Mouse (Mus musculus) liver, embryonic 14.5 days (tissue): Measurements from ENCODE around the gene Gabbr2. TPM values are rescaled to one million over a fixed set of nuclear protein-coding genes. Genes with fewer than 3 reads are reported as not detected.

Experiments used
- ATAC-seq: fragments of 200-750 bp; cut with Nextera tagmentation; 2 replicates; pipeline ENCODE4 v1.8.0; 2017; ENCODE audit warnings: moderate number of reproducible peaks, mild to moderate bottlenecking, moderate library complexity; ENCODE audit not compliant: insufficient read depth
- DNase-seq, 3 experiments: peaks; one replicate each; pipeline ENCODE4 v3.0.0-alpha.2; 2012 to 2013; ENCODE audit warnings: low read depth in 3 of 3, low spot score in 3 of 3
- H3K27ac ChIP-seq: fragments of 300-500 bp; sonication (generic); 2 replicates; pipeline ENCODE4 v1.5.1; 2014; ENCODE audit warnings: moderate library complexity, mild to moderate bottlenecking, control low read depth, inconsistent platforms
- H3K27me3 ChIP-seq: fragments of 300-500 bp; sonication (generic); 2 replicates; pipeline ENCODE4 v1.6.1; 2014; ENCODE audit warnings: mild to moderate bottlenecking, low read length, moderate library complexity; ENCODE audit not compliant: control insufficient read depth, insufficient read depth
- H3K36me3 ChIP-seq: fragments of 300-500 bp; sonication (generic); replicated peaks from 2 replicates; pipeline ENCODE4 v1.6.1; 2014; ENCODE audit warnings: low read depth; ENCODE audit not compliant: control insufficient read depth, insufficient read depth
- H3K4me1 ChIP-seq, 2 experiments: fragments of 200-500 bp in 1 of 2; fragments of 300-500 bp in 1 of 2; sonication (generic) in 1 of 2; replicated peaks; 2 replicates each; pipeline ENCODE4 v1.6.1; 2012 to 2014; ENCODE audit warnings: antibody characterized with exemption in 1 of 2, inconsistent platforms in 1 of 2, low read length in 1 of 2; ENCODE audit not compliant: control insufficient read depth in 2 of 2, insufficient read depth in 2 of 2
- H3K4me2 ChIP-seq: fragments of 300-500 bp; sonication (generic); 2 replicates; pipeline ENCODE4 v1.6.1; 2014; ENCODE audit warnings: low read depth, mild to moderate bottlenecking, control low read depth, moderate library complexity
- H3K4me3 ChIP-seq, 2 experiments: fragments of 200-500 bp in 1 of 2; fragments of 300-500 bp in 1 of 2; sonication (generic) in 1 of 2; 2 replicates each; pipeline ENCODE4 v1.5.1; 2012 to 2014; ENCODE audit warnings: low read depth in 2 of 2, low read length in 2 of 2, mild to moderate bottlenecking in 2 of 2, control low read depth in 1 of 2, inconsistent platforms in 1 of 2, moderate library complexity in 1 of 2; ENCODE audit not compliant: insufficient read depth in 1 of 2
- H3K9ac ChIP-seq: fragments of 300-500 bp; sonication (generic); replicated peaks from 2 replicates; pipeline ENCODE4 v1.6.1; 2014; ENCODE audit warnings: mild to moderate bottlenecking, control low read depth, moderate library complexity
- H3K9me3 ChIP-seq: fragments of 300-500 bp; sonication (generic); 2 replicates; pipeline ENCODE4 v1.6.1; 2016; ENCODE audit warnings: low read length, mixed read lengths; ENCODE audit not compliant: control insufficient read depth
- CTCF ChIP-seq: IDR thresholded peaks from 2 replicates; pipeline ENCODE4 v1.5.1; 2016; ENCODE audit warnings: antibody characterized with exemption, low read depth, control low read depth
- EP300 ChIP-seq: IDR thresholded peaks from 2 replicates; pipeline ENCODE4 v1.6.1; 2016; ENCODE audit warnings: antibody characterized with exemption, low read depth
- WGBS: fragments of 180-500 bp; shearing (Covaris S2); extraction: QIAGEN DNeasy Blood & Tissue Kit; methylation state at CpG from one replicate; pipeline ENCODE4 v1.1.7; 2014; ENCODE audit not compliant: insufficient replicate concordance; 5-methylcytosine and 5-hydroxymethylcytosine counted together
- polyA plus RNA-seq, 2 experiments: library from polyadenylated mRNA; depleted of rRNA in 1 of 2; stranded (reverse) in 1 of 2; unstranded in 1 of 2; fragments of >200 nt; fragmentation: Nextera tagmentation in 1 of 2; extraction: Ambion mirVana in 1 of 2; gene quantifications; 2 replicates each; pipeline versions ENCODE4 v1.2.1 to v1.2.3; 2012 to 2014

Gene Gabbr2
- polyA plus RNA-seq, 2 experiments: 0.07 TPM; not detected in 1

DNA sequence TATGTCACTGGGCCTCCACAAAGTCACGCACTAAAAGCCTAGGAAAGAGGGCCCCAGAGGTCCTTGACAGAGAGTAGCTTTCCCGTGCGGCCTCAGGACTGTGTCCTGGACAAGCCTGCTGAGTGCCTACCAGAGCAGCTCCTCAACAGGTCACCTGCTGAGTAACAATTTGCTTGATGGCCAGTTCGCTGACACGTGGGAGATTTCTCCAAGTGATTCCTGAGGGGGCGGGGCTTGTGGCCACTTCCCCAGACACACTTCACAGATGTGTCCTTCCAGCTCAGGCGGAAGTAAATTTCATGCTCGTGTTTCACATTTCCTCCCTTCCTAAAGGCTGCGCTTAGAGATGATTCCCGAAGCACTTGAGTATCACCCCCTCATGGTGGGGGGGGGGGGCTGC, 108.6 kb downstream of the Gabbr2 start:
- Histone ChIP-seq H3K27ac (no peak overlapping the region), H3K27me3 (no peaks in the 10 kb centered on the region; the same call in 1 of the 2 replicates), H3K4me3 (no peak overlapping the region), H3K9ac (no peak overlapping the region), H3K4me1 (no peaks in the 10 kb centered on the region), H3K36me3 (no peaks in the 10 kb centered on the region), H3K9me3 (no peaks in the 10 kb centered on the region), H3K4me2 (no peak overlapping the region)
- TF ChIP-seq EP300 (no peak), CTCF (no peak)
- ATAC-seq (no peak), DNase-seq (no peak)
- WGBS: 39% methylated on average over 10 of the region's 10 CpGs

DNA sequence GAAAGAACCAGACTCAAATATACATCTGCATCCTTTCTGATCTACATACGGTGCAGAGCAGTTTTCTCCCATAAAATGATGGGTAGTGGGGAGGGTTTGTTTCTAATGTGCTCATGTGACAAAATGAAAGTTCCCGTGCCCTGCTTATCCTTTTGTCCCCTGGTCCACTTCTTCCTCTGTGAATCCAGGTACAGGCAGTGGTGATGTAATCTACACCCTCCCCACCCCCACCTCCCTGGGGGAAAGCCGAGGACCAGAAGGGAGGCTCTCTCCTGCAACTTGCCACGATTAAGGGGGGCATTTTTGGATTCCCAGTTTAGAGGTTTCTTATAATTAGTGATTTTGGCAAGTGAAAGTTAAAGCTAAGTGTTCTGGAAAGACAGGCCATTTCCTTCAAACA, 110.4 kb downstream of the Gabbr2 start:
- Histone ChIP-seq H3K9ac (no peak overlapping the region), H3K27me3 (no peaks in the 10 kb centered on the region; the same call in 1 of the 2 replicates), H3K4me2 (no peak overlapping the region), H3K27ac (no peak overlapping the region), H3K36me3 (no peaks in the 10 kb centered on the region), H3K9me3 (no peaks in the 10 kb centered on the region), H3K4me3 (no peak overlapping the region), H3K4me1 (no peaks in the 10 kb centered on the region)
- 40% methylated on average over 4 of the region's 4 CpGs for WGBS
- TF ChIP-seq CTCF: no peak
- TF ChIP-seq EP300: no peak
- DNase-seq: no peak
- no peak for ATAC-seq

DNA sequence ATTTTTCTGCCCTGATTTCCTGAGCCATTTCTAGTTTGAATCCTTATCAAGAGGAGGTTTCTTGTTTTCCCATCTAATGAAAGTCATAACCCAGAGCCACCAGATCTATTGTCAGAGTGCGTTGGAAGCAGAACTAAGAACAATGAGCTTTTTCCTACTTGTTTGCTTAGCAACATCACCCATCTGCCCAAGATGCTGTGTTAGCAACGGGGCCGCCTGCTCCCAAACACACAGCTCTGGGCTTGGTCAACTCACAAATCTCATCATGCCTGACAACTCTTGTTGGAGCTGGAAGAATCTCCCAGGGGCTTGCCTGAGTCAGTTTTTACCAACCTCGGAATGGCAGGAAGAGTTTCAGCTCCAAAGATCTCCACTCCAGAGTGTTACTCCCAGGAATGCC, 111.7 kb downstream of the Gabbr2 start:
- Histone ChIP-seq H3K27me3 (no peaks in the 10 kb centered on the region; the same call in 1 of the 2 replicates), H3K4me3 (no peak overlapping the region), H3K4me2 (no peak overlapping the region), H3K9ac (no peak overlapping the region), H3K4me1 (no peaks in the 10 kb centered on the region), H3K9me3 (no peaks in the 10 kb centered on the region), H3K27ac (no peak overlapping the region), H3K36me3 (no peaks in the 10 kb centered on the region)
- ATAC-seq: no peak
- TF ChIP-seq EP300 (no peak), CTCF (no peak)
- DNase-seq: no peak
- 29% methylated on average over 4 of the region's 4 CpGs for WGBS

DNA sequence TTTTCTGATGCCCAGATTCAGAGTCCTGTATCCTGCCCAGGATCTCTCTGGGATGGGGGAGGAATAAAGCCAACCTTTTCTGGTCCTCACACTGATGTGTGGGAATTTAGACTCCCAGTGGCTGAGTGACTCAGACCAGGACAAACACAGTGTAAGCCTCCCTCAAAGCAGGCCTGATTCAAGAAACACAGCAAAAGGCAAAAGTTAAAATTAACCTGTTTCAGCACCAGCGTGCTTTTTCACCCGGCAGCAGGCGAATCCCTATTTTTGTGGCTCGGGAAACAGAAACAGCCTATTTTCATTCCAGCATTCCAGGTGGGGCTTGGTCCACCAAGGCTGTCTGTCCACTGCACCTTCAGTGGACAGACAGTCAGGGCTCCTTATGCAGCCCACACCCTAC, 118.9 kb downstream of the Gabbr2 start:
- TF ChIP-seq CTCF: no peak
- TF ChIP-seq EP300: no peak
- H3K9ac ChIP-seq: no peak overlapping the region
- H3K27me3 ChIP-seq: no peaks in the 10 kb centered on the region; the same call in 1 of the 2 replicates
- ATAC-seq (no peak), DNase-seq (no peak)
- no peak overlapping the region for H3K4me2 ChIP-seq
- 80% methylated on average over 4 of the region's 4 CpGs for WGBS
- peaks cover 0 to 3% of the 10 kb centered on the region in 2 experiments; a peak in 2 of 4 replicates for H3K4me1 ChIP-seq
- no peaks in the 10 kb centered on the region for H3K36me3 ChIP-seq
- H3K4me3 ChIP-seq: no peak overlapping the region
- no peak overlapping the region for H3K27ac ChIP-seq
- H3K9me3 ChIP-seq: no peaks in the 10 kb centered on the region

DNA sequence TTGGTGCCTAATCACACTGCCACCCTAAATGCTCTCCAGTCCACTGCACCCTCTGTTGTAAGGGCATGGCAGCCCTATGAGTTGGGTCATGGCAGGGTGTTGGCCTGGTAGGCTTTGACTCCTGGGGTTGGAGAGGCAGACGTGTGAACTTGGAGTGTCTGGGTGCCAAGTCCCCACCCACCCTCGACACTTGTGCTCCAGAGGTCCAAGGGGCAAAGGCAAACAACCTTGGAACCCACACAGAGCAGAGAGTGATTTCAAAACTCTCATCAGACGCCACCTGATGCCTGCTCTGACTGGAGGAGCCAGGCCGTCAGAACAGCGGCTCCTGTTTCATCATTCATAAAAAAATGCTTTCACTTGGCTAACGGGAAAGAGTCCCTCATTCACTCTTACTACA, 121.5 kb downstream of the Gabbr2 start:
- Histone ChIP-seq H3K4me1 (peaks cover 0 to 3% of the 10 kb centered on the region in 2 experiments; a peak in 2 of 4 replicates), H3K9me3 (no peaks in the 10 kb centered on the region), H3K4me2 (no peak overlapping the region), H3K27me3 (peaks cover 6% of the 10 kb centered on the region; the same call in 1 of the 2 replicates), H3K4me3 (no peak overlapping the region), H3K36me3 (no peaks in the 10 kb centered on the region), H3K9ac (no peak overlapping the region), H3K27ac (no peak overlapping the region)
- 34% methylated on average over 6 of the region's 6 CpGs for WGBS
- DNase-seq: no peak
- no peak for ATAC-seq
- TF ChIP-seq EP300 (no peak), CTCF (no peak)
